Mouse (Mus musculus) E14TG2a.4 (cell line): ENCODE measurements around the gene Maco1.

Experiments used
- CTCF ChIP-seq: conservative IDR thresholded peaks from 2 replicates; pipeline ENCODE4 v1.5.1; 2014; ENCODE audit warnings: low read length
- POU5F1 ChIP-seq: IDR thresholded peaks from 2 replicates; pipeline ENCODE4 v1.6.1; 2014; ENCODE audit warnings: low read length, borderline replicate concordance

DNA sequence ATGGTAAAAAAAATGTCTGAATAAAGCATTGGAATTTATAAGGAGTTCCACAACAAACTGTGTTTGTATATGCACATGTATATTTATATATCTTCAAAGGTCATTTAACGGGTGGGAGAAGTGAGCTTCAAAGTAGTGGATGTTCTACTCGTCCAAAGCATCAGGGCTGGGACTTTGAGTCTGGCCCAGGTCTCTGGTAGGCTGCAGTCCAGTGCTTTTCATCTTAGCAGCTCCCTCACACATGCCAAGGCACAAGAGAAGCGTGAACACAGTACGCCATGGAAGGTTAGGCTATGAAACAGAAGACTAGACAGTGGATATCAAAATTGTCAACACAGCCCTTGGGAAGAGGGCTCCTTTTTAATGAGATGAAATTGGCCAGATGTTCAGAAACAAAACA lies 2.6 kb downstream of the Maco1 start:
- no peak for TF ChIP-seq CTCF
- TF ChIP-seq POU5F1 = no peak
